Mouse (Mus musculus) CD4-positive, CD25-positive, alpha-beta regulatory T cell, adult 2 months (primary cell): Measurements from ENCODE around the gene Ptgr1.

Experiments
- DNase-seq: peaks from one replicate; pipeline ENCODE4 v3.0.0-alpha.2; 2012; ENCODE audit warnings: low read depth, low spot score

Ptgr1 gene

DNA sequence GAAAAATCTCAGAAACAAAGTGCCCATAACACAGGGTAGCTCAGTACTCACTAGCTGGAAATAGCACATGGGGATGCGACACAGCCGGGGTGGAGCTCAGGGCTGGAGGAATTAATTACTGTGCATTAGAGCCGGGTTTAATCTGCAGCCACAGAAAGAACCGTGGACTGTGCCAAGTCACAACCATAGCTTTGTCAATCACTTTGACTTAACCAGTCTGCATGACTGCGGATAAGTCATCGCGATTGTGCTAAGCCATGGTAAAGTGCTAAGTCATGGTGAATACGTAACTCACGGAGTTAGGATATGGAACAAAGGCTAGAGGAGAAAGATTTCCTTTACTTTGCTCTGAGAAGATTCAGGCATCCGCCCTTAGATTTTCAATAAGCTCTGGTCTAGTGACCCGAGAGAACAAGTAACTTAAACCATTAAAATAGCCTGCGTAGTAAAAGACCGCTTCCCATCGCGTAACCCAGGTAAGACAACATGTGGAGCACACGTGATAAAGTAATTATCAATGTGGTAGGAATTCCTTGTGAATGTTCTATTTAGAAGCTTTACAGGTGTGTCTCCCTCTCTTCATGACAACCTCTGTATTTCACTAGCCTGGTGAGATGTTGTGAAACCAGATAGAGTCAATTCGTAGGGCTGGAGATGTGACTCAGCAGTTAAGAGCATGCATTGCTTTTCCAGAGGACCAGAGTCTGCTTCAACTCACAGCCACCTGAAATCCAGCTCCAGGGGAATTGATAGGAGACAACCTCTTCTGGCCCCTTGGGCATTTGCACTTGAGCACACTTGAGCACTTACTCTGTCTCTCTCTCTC lies 3.9 kb upstream of the Ptgr1 start:
- no peak for DNase-seq

DNA sequence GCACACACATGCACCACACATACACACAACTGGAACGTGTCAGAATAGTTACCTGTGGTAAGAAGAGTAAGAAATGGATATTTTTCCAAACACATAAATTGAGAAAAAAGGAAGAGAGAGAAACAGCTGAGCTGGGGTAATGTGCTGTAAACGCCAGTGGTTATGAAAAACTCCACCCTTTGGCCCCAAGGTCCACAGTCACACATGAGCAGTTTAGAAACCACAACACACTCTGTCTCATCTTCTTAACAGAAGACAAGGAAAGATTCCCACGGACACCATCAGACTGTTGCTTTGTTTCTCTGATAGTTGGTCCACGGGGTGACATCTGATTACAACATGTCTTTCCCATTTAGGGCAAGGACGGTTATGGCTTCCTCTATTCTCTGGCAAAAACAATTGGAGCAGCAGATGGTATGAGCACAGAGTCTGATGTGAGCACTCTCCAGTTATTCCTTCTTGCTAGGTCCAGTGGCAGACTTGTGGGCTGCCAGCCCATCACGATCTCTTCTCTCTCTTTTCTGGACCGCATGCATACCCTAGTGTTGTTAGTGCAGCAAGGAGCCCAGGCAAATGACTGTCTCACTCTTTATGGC lies 2.5 kb upstream of the Ptgr1 start:
- no peak for DNase-seq

DNA sequence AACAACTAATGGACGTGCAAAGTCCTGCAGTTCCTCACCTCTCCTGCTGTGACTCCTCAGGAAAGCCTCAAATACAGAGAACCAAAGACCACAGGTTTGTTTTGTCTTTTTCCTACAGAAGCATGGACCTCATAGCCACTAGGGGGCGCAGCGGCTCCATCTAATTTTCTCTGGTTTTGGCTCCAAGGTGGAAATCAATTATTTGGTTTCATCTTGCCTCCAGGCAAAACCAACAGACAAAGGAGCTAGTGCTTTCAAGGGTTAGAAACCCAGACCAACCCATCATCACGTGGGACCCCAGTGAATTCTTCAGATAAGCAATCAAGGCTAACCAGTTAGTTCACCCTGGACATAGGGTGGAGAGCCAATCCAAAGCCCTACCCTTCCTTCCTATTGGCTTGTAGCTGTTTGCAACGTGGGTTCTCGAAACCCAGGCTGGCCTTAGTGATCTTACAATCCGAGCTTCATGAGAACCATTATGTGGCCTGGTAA lies 1.7 kb downstream of the Ptgr1 start:
- peak; percentile 88 for DNase-seq

DNA sequence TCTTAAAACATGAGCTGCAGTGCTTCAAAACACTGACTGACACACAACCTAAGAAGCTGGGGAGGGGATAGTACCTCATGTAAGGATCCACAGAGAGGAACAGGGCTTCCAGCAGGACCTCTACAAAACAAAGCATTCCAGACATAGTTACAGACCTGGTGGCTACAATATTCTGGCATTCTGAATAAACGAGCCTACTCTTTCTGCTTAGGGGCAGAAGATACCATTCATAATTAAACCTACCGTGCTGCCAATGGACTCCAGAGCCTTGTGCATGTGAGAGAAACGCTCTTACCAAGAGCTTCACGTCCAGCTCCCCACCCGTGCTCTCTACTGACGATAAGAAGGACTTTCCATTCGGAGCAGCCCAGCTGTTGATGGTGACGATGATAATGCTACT lies 4.1 kb downstream of the Ptgr1 start:
- no peak for DNase-seq

DNA sequence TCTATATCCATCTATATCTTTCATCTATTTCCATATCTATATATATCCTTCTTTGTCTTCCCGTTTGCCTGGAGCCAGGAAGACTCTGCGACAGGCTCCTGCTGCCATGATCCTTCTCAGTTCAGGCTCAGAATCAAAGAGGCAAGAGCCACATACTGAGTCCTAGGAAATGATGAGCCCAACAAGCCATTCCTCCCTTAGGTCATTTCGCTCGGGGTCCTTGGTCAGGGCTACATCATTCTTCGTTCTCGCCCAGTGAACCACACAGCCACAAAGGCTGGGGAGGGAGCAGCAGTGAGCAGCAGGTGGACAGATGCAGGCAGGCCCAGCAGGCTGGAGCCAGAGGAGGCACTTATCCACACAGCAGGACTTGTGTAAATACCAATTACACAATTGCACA lies 5.5 kb downstream of the Ptgr1 start:
- DNase-seq = no peak

DNA sequence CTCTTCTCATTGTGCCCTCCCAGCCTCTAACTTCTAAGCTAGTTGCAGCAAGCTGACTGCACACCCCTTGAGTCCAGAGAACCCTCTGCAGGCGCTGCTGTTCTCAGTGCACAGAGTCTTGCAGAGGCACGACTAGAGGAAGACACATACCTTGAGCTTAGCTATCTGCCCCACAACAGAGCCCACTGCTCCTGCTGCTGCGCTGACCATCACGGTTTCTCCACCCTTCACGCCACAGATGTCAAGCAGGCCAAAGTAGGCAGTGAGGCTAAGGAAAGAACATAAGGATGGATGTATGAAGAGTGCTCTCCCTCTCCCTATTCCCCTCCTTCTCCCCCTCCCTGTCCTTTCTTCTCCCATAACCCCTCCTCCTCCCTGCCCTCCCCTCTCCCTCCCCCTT lies 11.2 kb downstream of the Ptgr1 start:
- no peak for DNase-seq

DNA sequence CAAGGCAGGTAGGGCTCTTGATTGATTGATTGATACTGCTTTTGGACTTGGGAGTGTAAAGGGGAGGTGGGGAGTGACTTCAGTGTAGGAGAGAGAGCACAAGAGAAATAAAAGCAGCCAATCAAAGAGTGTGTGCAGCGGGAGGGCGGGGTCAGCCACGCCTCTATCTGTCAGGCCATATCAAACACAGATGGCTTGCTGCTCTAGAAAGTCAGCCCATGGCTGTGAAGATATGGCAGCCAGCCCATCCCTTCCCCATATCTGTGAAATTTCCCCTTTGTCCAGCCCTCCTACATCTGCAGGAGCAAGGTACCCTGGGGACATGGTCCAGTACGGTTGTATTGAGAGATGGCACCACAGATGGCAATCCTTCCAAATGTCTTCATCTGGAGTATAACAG lies 16.2 kb downstream of the Ptgr1 start:
- DNase-seq = no peak

DNA sequence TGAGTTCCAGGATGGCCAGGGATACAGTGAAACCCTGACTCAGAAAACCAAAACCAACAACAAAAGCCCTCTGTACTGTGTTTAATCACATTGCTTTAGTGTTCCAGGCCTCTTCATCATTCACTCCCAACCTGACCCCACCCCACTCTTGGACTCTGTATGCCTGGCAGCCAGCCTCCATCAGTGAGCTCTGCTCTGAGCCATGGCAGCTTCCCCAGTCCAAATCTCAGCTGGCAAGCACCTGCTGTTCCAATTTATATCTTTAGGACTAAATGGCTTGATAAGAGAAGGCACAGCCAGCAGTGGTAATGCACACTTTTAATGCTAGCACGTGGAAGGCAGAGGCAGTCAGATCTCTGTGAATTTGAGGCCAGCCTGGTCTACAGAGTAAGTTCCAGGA lies 21.8 kb downstream of the Ptgr1 start:
- no peak for DNase-seq

DNA sequence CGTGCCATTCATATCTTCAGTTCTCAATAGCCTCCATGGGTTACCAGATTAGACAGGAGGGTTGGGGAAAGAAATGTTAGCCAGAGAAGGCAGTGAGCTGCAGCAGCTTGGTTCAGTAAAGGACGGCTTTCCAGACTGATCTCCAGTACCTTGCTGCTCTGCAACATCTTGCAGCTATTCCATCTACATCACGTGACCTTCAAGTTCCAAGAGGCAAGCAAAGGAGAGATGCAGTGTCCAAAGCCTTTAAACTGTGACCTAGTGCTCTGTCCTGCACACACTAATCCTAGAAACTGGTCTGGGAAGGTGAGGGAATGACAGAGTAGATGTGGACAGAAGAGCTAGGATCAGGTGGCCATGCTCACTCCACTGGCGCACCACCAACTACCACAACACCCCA lies 23.6 kb downstream of the Ptgr1 start:
- no peak for DNase-seq

DNA sequence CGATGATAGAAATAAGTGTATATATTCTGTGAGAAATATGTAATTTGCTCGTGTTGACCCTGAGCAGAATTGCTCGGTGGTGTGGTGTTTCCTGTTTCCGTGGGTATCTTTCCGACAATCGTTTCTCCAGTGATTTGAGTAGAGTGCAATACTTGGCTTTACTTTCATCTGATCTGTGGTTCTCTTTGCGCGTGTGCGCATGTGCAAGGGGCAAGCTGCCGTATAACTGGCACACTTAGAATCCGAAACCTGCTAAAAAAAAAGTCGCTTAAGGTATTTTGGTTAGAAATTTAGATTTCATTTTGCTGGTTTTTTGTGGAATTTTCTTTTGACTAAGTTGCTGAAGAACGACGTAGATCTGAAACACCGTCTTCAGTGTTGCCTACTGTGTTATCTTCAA lies 25.2 kb downstream of the Ptgr1 start:
- no peak for DNase-seq

DNA sequence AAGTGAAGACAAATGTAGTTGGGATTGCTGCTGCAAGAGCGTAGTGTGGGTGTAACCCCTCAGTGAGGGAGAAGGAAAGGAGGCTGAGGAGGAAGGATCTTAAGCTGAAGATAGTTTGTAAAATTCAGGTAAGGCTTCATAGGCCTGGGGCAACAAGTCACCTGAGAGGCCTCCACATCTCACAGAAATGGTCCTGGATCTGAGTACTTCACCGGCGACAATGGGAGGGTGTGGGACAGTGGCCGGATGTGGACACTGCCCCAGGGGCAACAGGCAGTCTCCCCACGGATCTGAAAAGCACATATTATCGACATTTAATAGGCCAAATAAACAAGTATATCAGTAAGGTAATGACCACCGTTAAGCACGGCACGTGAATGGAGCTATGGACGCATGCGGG lies 34.3 kb downstream of the Ptgr1 start:
- no peak for DNase-seq

DNA sequence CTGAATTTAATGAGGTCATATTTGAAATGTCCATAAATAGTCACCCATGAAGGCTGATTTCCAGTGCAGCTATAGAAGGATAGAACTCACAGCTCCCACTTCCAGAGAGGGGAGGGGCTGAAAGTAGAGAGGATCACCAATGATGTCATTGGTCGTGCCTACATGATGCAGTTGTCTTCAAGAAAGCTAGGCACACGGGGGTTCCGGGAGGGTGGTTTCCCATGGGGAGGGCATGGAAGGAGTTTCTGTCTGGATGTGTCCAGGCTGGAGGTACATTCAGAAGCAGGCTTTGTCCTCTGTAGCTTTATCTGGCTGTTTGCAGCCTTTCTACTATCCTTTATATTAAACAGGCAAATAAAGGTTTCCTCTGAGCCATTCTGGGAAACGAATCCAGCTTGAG lies 38.5 kb downstream of the Ptgr1 start:
- no peak for DNase-seq

DNA sequence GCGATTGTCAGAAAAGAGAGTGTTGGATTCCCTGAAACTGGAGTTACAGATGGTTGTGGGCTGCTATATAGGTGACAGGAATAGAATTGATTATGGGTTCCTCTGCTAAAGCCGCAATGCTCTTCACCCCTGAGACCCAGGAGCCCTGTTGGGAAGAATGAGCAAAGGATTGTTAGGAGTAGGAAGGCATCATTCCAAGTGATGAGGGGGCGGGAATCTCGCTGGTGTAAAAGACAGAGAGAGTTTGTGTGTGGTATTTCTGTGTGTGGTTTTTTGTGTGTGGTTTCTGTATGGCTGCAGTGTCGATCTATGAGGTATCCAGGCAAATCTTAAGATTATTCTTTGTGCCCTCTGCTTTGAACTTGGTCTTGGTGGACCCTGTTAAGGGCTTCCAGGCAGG lies 42.2 kb downstream of the Ptgr1 start:
- DNase-seq = no peak

DNA sequence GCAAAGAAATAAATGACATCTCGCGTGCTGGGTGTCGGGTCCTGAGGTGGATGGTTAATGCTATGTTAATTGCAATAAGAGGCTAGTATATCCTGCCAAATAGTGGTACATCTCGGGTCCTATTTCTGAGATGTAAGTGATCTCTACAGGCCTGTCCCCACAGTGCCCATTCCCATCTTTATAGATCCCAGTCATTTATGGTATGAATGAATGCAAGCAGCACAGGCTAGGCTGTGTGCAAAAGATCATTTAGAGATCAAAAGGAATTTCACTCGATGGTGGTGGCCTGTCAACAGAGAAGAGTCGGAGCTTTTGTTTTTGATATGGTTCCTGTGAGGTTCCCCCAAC lies 42.7 kb downstream of the Ptgr1 start:
- peak; percentile 19 for DNase-seq

DNA sequence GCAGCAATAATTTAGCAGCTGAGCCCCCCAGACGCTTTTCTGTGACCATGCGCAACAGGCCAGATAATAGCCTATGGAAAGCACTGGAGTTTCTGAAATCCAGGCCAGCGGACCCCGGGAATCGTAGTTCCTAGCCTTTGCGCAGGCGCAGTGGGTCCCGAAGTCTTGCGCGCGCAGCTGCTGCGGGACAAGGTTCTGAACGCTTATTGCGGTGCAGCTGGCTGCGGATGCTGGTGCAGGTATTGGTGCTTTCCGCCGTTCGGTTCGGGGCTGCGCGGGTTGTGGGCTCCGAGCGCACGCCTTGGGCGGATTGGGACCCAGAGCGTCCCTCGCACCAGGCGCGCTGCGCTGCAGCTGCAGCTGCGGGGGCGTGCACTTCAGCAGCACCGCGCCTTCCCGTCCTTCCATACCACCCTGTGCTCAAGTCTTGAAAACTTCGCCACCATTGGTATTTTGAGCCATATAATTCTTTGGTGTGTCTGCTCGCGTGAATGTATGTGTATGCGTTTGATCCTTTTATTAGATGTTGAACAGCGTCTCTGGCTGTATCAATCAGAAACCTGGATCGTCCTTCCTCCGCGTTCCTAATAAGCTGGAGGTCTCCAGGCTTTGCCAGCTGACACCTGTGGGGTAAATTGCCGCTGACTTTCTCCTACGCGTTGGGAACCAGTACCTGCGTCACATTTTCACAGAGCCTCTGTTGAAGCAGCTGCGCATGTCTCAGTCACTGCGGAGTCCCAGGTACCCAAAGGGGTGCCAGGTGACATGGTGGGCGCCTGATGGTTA lies 43.3 kb downstream of the Ptgr1 start, which contains the start of gene Zkscan16:
Gene Zkscan16, plus strand, starts transcription at position 209 of the 786 bp plus-strand sequence.
- peak; percentile 68 for DNase-seq

DNA sequence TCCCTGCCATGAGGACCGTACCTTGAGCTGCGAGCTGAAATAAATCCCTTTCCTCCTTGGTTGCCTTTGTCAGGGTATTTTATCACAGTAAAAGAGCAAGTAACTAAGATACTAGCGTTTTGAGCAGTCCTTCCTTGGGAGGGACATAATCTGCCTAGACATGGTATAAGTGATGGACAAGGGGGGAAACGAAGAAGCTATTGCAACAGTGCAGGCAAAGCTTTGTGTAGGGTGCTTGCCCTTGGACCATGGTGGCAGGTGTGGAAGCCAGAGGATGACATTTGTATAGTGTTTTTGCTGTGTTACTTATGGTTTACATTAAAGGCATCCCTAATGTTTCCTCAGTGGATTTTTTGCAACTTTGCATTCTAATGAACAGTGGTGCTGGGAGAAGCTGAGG lies 44.0 kb downstream of the Ptgr1 start:
- DNase-seq = no peak

DNA sequence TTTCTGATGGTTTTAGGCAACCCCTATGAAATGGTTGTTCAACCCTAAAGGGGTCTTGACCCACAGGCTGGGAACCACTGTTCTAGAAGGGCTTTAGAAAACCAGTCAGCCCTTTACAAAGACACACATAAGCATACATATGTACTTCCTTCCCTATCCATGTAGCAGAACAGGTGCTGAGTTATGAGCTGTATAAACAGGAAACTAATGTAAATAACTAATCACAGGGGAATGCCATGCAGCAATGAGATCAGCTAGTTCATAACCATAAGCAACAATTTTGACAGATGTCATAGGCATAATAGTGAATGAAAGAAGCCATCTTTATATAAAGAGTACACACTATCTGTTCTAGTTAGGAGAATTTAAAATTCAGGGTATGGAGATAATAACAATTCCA lies 45.3 kb downstream of the Ptgr1 start:
- DNase-seq = no peak

DNA sequence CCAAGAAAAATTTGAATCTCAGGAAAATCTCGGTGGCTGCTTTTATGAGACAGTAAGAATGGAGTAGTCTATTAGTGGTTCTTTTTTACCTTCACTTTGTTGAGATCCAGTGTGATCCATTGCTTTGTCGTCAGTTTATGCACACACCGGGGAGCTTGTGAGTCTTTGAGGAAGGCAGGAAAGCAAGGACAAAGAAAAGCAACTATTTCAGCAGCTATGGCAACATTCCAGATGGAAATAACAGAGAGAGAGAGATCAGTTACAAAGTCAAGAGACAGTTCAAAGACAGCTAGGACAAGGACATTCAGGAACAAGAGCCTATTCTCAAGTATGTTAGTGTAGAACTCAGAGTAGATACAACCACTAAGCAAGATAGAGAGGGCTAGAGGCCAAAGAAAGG lies 51.1 kb downstream of the Ptgr1 start:
- no peak for DNase-seq

DNA sequence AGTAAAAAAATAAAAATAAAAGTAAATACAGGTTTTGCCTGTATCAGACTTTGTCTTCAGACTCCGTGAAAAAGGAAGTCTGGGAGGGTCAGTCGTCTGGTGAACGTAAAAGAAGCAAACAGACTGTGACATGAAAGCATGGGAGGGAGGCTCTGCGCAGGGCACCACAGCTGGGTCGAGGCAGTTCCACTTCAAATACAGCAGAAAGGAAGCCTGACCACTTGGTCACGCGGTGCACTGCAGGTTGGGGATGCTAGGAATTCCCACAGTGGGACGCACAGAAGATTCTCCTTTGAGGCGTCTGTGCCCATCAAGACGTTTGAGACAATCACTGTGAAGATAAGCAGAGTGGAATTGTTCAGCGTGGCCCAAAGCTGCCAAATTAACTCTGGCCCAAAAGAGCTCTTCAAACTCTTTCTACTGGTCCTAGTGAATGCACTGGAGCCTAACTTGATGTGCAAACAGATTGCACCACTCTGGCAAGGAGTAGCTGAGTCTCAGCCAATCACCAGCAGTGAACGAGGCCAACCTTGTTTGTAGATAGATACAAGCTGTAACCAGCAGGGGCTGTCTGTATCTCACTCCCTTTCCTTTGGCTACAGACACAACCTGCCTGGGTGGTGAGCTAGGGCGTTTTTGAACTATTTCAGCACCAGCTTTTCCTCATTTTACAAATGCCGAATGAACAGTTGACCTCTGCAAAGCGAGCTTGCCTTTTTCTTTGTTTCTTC lies 52.0 kb downstream of the Ptgr1 start:
- peak; percentile 57 for DNase-seq

DNA sequence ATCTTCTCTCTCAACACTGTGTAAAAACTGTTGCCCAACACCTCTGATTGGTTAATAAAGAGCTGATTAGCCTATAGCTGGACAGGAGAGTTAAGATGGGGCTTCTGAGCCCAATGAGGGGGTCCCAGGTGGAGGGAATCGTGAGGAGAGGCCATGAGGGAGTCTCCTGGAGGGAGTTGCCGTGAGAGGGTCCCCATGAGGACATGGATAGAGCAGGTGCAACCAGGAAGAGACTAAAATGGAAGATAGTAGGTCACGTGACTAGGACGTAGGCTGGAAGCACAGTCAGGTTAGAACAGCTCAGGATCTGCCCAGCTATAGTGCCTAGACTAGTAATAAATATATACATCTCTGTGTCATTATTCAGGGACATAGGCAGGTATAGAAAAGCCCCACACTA lies 52.6 kb downstream of the Ptgr1 start:
- DNase-seq = no peak

DNA sequence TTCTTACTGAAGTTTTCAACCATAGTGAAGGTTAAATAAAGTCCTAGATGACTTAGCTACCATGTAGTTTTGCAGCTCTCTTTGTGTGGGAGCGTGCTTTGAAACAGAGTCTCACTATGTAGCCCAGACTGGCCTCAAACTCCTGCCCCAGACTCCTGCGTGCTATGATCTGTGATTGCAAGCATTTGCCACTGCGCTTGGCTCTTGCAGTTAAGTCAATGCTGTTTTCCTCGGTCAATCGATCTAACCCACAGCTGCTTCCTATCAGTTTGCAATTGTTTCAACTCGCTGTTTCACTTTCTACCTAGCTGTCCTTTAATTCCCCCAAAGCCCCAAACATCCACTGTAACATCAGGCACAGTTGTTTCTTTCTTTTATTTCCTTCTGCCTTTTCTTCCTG lies 54.4 kb downstream of the Ptgr1 start:
- no peak for DNase-seq

DNA sequence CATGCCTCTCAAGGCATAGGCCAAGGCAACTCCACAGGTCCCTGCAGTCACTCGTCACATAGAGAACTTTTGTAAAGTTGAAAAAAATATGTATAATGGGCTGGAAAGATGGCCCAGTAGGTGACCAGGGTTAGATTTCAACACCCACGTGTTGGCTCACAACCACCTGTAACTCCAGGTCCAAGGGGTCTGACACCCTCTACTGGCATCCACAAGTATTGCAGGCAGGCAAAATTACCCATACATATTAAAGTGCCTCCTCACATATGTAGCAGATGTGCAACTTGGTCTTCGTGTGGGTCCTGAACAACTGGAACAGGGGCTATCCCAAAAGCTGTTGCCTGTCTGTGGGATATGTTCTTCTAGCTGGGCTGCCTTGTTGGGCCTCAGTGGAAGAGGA lies 59.3 kb downstream of the Ptgr1 start:
- DNase-seq = peak; percentile 30
